Mouse (Mus musculus) brain, embryonic 14.5 days (tissue): ENCODE data around the gene Uqcr10.

Experiments used
- CTCF ChIP-seq: fragments of 200-500 bp; IDR thresholded peaks from 2 replicates; pipeline ENCODE4 v1.5.1; 2012; ENCODE audit warnings: inconsistent platforms, mild to moderate bottlenecking, moderate library complexity, borderline replicate concordance; ENCODE audit not compliant: insufficient read depth, insufficient read length; ENCODE audit errors: extremely low read depth
- POLR2A ChIP-seq: fragments of 200-500 bp; IDR thresholded peaks from 2 replicates; pipeline ENCODE4 v1.6.1; 2012; ENCODE audit warnings: mild to moderate bottlenecking, inconsistent platforms, borderline replicate concordance; ENCODE audit not compliant: poor library complexity, insufficient read depth, insufficient read length, severe bottlenecking; ENCODE audit errors: extremely low read depth

DNA sequence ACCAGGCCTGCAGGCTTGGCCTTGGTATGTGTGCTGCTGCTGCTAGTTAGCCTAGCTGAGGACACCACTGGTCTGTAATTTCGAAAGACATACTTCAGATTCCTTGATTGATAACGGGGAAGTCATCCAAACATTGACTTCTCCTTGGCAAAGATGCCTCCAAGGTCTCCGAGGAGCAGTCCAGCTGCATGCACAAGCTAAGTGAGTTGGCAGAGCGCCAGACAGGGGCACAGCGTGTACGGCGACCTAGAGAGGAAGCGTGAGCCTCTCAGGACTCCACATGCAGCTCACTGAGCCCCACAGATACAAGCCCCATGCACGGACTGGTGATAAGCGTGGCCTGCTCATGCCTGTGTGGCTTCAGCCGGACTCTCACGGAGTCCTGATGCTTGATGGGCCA, 25.5 kb upstream of the Uqcr10 start:
- TF ChIP-seq CTCF, result no peak
- TF ChIP-seq POLR2A, result no peak
